Mouse (Mus musculus): ENCODE data around the gene Olfr61.
"Not testable (repeated sequence)": the region's sequence is repeated elsewhere in the genome, so short reads cannot be mapped to it uniquely, and the experiment has no call there.

Gene Olfr61

GRCm38 (mm10) chr7:140628670-140629069, at the start of gene Olfr61:
Gene Olfr61, plus strand, starts transcription at chr7:140628970.
- DNase-seq (ENCODE audit: low read depth): not testable (repeated sequence)

- not testable (repeated sequence) for DNase-seq (ENCODE audit: low read depth)
These were observed 27.8 kb upstream of the Olfr61 start, which contains the start of gene Olfr46 for GRCm38 (mm10) chr7:140600969-140601368. Gene Olfr46, plus strand, starts transcription at chr7:140601269.

GRCm38 (mm10) chr7:140630559-140630958, 1.8 kb downstream of the Olfr61 start:
- no peak for DNase-seq (ENCODE audit: low read depth)

GRCm38 (mm10) chr7:140646152-140646551, 17.4 kb downstream of the Olfr61 start, which contains the start of gene Olfr53:
Gene Olfr53, plus strand, starts transcription at chr7:140646452.
- DNase-seq (ENCODE audit: low read depth): no peak

- no peak for DNase-seq (ENCODE audit: low read depth)
These were observed 30.9 kb downstream of the Olfr61 start, which contains the start of gene Olfr539 for GRCm38 (mm10) chr7:140659630-140660029. Gene Olfr539, plus strand, starts transcription at chr7:140659930.

- not testable (repeated sequence) for DNase-seq (ENCODE audit: low read depth)
These were observed 41.9 kb downstream of the Olfr61 start for GRCm38 (mm10) chr7:140670693-140671092.

GRCm38 (mm10) chr7:140675863-140676262, 47.1 kb downstream of the Olfr61 start:
- DNase-seq (ENCODE audit: low read depth): no peak

GRCm38 (mm10) chr7:140679591-140679990, 50.8 kb downstream of the Olfr61 start:
- DNase-seq (ENCODE audit: low read depth): not testable (repeated sequence)

GRCm38 (mm10) chr7:140681651-140682050, 52.9 kb downstream of the Olfr61 start, which contains the start of gene Olfr45:
Gene Olfr45, plus strand, starts transcription at chr7:140681951.
- no peak for DNase-seq (ENCODE audit: low read depth)

Measured in induced T-regulatory cell, adult 2 months (primary cell).